Mouse (Mus musculus) brain, embryonic 14.5 days (tissue): Measurements from ENCODE around the gene E030030I06Rik.

Experiments
- CTCF ChIP-seq: fragments of 200-500 bp; IDR thresholded peaks from 2 replicates; pipeline ENCODE4 v1.5.1; 2012; ENCODE audit warnings: inconsistent platforms, mild to moderate bottlenecking, moderate library complexity, borderline replicate concordance; ENCODE audit not compliant: insufficient read depth, insufficient read length; ENCODE audit errors: extremely low read depth
- POLR2A ChIP-seq: fragments of 200-500 bp; IDR thresholded peaks from 2 replicates; pipeline ENCODE4 v1.6.1; 2012; ENCODE audit warnings: mild to moderate bottlenecking, inconsistent platforms, borderline replicate concordance; ENCODE audit not compliant: poor library complexity, insufficient read depth, insufficient read length, severe bottlenecking; ENCODE audit errors: extremely low read depth

GRCm38 (mm10) chr10:22154871-22155799, 6.1 kb upstream of the E030030I06Rik start:
- TF ChIP-seq POLR2A = no peak
- TF ChIP-seq CTCF = no peak
